Mouse (Mus musculus): ENCODE results near the gene Slc29a2. TPM values are rescaled to one million over a fixed set of nuclear protein-coding genes. Genes with fewer than 3 reads are reported as not detected.

The Slc29a2 gene
- total RNA-seq, 2 experiments from 2014 or later = 6.6 to 7.2 TPM

Other genes with a start within 250 kb of the Slc29a2 start
- 10 to 100 TPM; 65.4 to 65.7 TPM for gene Rbm4, start 230.0 kb upstream of the Slc29a2 start, total RNA-seq (2021)
- gene Gm21992, start 212.2 kb upstream of the Slc29a2 start, total RNA-seq (2021) = 10 to 100 TPM; 15.1 to 27.1 TPM
- gene Rbm14, start 212.2 kb upstream of the Slc29a2 start, total RNA-seq (2021) = 10 to 100 TPM; 55.8 to 57.7 TPM
- gene Ccs, start 184.5 kb upstream of the Slc29a2 start, total RNA-seq (2021) = 10 to 100 TPM; 87.5 to 98.7 TPM
- gene Ccdc87, start 184.5 kb upstream of the Slc29a2 start, total RNA-seq (2021) = under 1 TPM in 1 of 2 experiments, not detected in 1; 0.17 TPM
- 100 to 1,000 TPM; 256 to 274 TPM for gene Ctsf, start 168.7 kb upstream of the Slc29a2 start, total RNA-seq (2021)
- gene Actn3, start 146.0 kb upstream of the Slc29a2 start, total RNA-seq (2021) = 10 to 100 TPM in 1 of 2 experiments, 1 to 10 TPM in 1; 8.5 to 35.5 TPM
- gene Zdhhc24, start 145.2 kb upstream of the Slc29a2 start, total RNA-seq (2021) = 10 to 100 TPM; 19.5 to 19.7 TPM
- 10 to 100 TPM; 13.1 to 15.5 TPM for gene Bbs1, start 117.2 kb upstream of the Slc29a2 start, total RNA-seq (2021)
- gene Dpp3, start 95.6 kb upstream of the Slc29a2 start, total RNA-seq (2021) = 100 to 1,000 TPM; 110 to 113 TPM
- 1 to 10 TPM; 6.7 to 7.3 TPM for gene Peli3, start 80.7 kb upstream of the Slc29a2 start, total RNA-seq (2021)
- gene Mrpl11, start 61.7 kb upstream of the Slc29a2 start, total RNA-seq (2021) = 10 to 100 TPM; 58.8 to 68.9 TPM
- gene Npas4, start 33.5 kb upstream of the Slc29a2 start, total RNA-seq (2021) = under 1 TPM; 0.71 to 0.78 TPM
- gene B4gat1, start 15.0 kb downstream of the Slc29a2 start, total RNA-seq (2021) = 10 to 100 TPM; 48.0 to 49.0 TPM
- gene AC124502.3, start 15.0 kb downstream of the Slc29a2 start, total RNA-seq (2021) = 1 to 10 TPM; 1.3 to 2.0 TPM
- gene Brms1, start 17.5 kb downstream of the Slc29a2 start, total RNA-seq (2021) = 10 to 100 TPM; 29.6 to 35.1 TPM
- 1 to 10 TPM; 5.1 TPM for gene Rin1, start 26.6 kb downstream of the Slc29a2 start, total RNA-seq (2021)
- 10 to 100 TPM; 45.8 to 47.6 TPM for gene Cd248, start 44.2 kb downstream of the Slc29a2 start, total RNA-seq (2021)
- gene Tmem151a, start 61.7 kb downstream of the Slc29a2 start, total RNA-seq (2021) = 1 to 10 TPM; 3.8 to 4.9 TPM
- gene Yif1a, start 64.7 kb downstream of the Slc29a2 start, total RNA-seq (2021) = 10 to 100 TPM; 68.4 to 72.5 TPM
- gene Cnih2, start 74.7 kb downstream of the Slc29a2 start, total RNA-seq (2021) = 10 to 100 TPM; 11.4 to 15.2 TPM
- gene Rab1b, start 83.2 kb downstream of the Slc29a2 start, total RNA-seq (2021) = 100 to 1,000 TPM; 168 to 173 TPM
- 10 to 100 TPM; 39.5 to 45.3 TPM for gene Klc2, start 94.7 kb downstream of the Slc29a2 start, total RNA-seq (2021)
- 10 to 100 TPM; 35.0 to 39.4 TPM for gene Pacs1, start 249.3 kb downstream of the Slc29a2 start, total RNA-seq (2021)

Data from adrenal gland, postnatal 4 days (tissue).